16 mouse cellular contexts compared by ENCODE assay signal in the genomic region with DNA sequence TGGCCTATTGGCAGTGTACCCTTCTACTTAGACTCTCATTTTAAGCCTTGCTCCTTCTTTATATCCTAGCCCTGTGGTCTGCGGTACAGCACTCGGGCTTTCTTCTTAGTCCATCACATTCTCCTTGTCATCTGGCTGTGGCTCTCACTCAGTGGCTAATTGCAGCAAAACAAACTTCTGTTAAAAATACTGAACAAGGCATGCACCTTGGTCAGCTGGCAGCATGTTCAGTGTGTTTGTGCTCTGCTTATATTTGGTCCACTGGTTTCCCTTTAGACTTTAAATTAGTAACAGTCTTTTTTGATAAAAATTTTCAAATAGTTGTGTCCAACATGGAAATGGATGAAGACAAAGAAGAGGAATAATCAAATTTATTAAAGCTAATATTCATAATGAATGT.
"Had no signal": no experiment of that assay in that cellular context is flagged by ENCODE, and none has a peak within 500 bp of the region (broad histone marks: within the 10 kb centered on the region; RNA-seq: fewer than 3 reads in every experiment).

No protein-coding gene starts in this region.

- DNase-seq: retina, postnatal 1 day; right cerebral cortex, adult 18-20 months; right cerebral cortex, postnatal 14 days; right cerebral cortex, postnatal 25 days; right cerebral cortex, postnatal 4 days; spleen, adult 18-20 months; thymus, adult 18-20 months; thymus, adult 2 months; thymus, postnatal 14 days; thymus, postnatal 25 days; thymus, postnatal 36 days; thymus, postnatal 4 days had no signal

- H3K9me3 ChIP-seq: stomach, embryonic 15.5 days had no signal

- H3K9ac ChIP-seq: neural tube, embryonic 13.5 days; neural tube, embryonic 15.5 days; stomach, embryonic 15.5 days had no signal

- H3K27me3 ChIP-seq: neural tube, embryonic 13.5 days; neural tube, embryonic 15.5 days; stomach, embryonic 15.5 days had no signal

- H3K4me3 ChIP-seq: neural tube, embryonic 13.5 days; neural tube, embryonic 15.5 days; stomach, embryonic 15.5 days had no signal

- H3K27ac ChIP-seq: neural tube, embryonic 13.5 days; neural tube, embryonic 15.5 days; stomach, embryonic 15.5 days; stomach, postnatal 0 days had no signal

- H3K4me2 ChIP-seq: neural tube, embryonic 13.5 days; neural tube, embryonic 15.5 days; stomach, embryonic 15.5 days had no signal

- H3K36me3 ChIP-seq: stomach, embryonic 15.5 days had no signal
